Mouse (Mus musculus) natural killer cell, adult 2 months (primary cell): Measurements from ENCODE around the gene Rhbdl3.
"Not testable (repeated sequence)": the region's sequence is repeated elsewhere in the genome, so short reads cannot be mapped to it uniquely, and the experiment has no call there.

Experiments
- DNase-seq, 2 experiments: peaks; one replicate each; pipeline ENCODE4 v3.0.0; 2022; ENCODE audit warnings: low spot score in 2 of 2

Rhbdl3 gene

GRCm38 (mm10) chr11:80312565-80312964, 11.9 kb downstream of the Rhbdl3 start:
- no peak for DNase-seq

GRCm38 (mm10) chr11:80313462-80313861, 12.8 kb downstream of the Rhbdl3 start:
- no peak for DNase-seq

- no peak for DNase-seq
Measured at GRCm38 (mm10) chr11:80313944-80314343, 13.2 kb downstream of the Rhbdl3 start.

GRCm38 (mm10) chr11:80315743-80316639, 15.3 kb downstream of the Rhbdl3 start:
- no peak for DNase-seq

GRCm38 (mm10) chr11:80323255-80323654, 22.5 kb downstream of the Rhbdl3 start:
- DNase-seq: peak in 1 of 2 experiments; percentile 26

GRCm38 (mm10) chr11:80324636-80325035, 23.9 kb downstream of the Rhbdl3 start:
- DNase-seq: no peak

- DNase-seq: no peak
Measured at GRCm38 (mm10) chr11:80332709-80333400, 32.1 kb downstream of the Rhbdl3 start.

- no peak for DNase-seq
Measured at GRCm38 (mm10) chr11:80335609-80336350, 35.1 kb downstream of the Rhbdl3 start.

- no peak for DNase-seq
Measured at GRCm38 (mm10) chr11:80336351-80336730, 35.6 kb downstream of the Rhbdl3 start.

GRCm38 (mm10) chr11:80342482-80342881, 41.8 kb downstream of the Rhbdl3 start:
- DNase-seq: no peak

GRCm38 (mm10) chr11:80351832-80352430, 51.2 kb downstream of the Rhbdl3 start:
- DNase-seq: peak; percentile 67 to 77

GRCm38 (mm10) chr11:80354832-80355231, 54.1 kb downstream of the Rhbdl3 start:
- DNase-seq: peak in 1 of 2 experiments; percentile 8

- no peak for DNase-seq
Measured at GRCm38 (mm10) chr11:80368949-80369348, 68.2 kb downstream of the Rhbdl3 start.

GRCm38 (mm10) chr11:80376651-80377050, 75.9 kb downstream of the Rhbdl3 start:
- DNase-seq: peak in 1 of 2 experiments; percentile 7

GRCm38 (mm10) chr11:80377712-80378451, 77.2 kb downstream of the Rhbdl3 start, which contains the start of gene 5730455P16Rik:
TSS of gene 5730455P16Rik (minus strand) at chr11:80378034.
- DNase-seq: peak; percentile 65 to 77

- not testable (repeated sequence) for DNase-seq
Measured at GRCm38 (mm10) chr11:80378452-80379068, 77.8 kb downstream of the Rhbdl3 start.

- not testable (repeated sequence) for DNase-seq
Measured at GRCm38 (mm10) chr11:80379184-80379583, 78.5 kb downstream of the Rhbdl3 start.

GRCm38 (mm10) chr11:80382626-80383018, 81.9 kb downstream of the Rhbdl3 start:
- no peak for DNase-seq

- peak; percentile 95 to 96 for DNase-seq
Measured at GRCm38 (mm10) chr11:80383019-80383625, 82.4 kb downstream of the Rhbdl3 start, which contains the start of gene Zfp207. TSS of gene Zfp207 (plus strand) at chr11:80383279.

- DNase-seq: no peak
Measured at GRCm38 (mm10) chr11:80383626-80384046, 82.9 kb downstream of the Rhbdl3 start.
